Mouse (Mus musculus): ENCODE results near the gene Rsu1. TPM values are rescaled to one million over a fixed set of nuclear protein-coding genes. Genes with fewer than 3 reads are reported as not detected.

The Rsu1 gene
- polyA plus RNA-seq, 1 experiment from 2014 or later, result 158 TPM

DNA sequence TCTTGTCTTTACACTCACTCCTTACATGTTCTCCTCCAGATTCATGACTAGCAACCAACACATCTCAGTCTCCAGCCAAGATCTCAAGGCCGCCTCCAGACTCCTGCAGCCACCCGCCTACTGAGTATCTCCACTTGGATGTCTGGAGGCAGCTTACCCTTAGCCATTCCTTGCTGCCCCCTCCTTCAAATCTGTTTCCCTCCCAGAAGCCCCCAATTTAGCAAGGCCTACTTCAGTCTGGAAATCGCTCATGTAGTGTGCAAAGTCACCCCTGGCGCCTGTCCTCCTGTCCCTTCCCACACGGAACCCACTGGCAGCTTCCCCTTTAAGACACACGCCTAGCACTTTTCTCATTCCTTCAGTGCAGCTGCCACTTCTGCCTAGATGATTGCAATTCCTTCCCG is 167.4 kb downstream of the Rsu1 start:
- peak; percentile 6 for DNase-seq (ENCODE audit: low spot score)
- ATAC-seq, result no peak
- Histone ChIP-seq H3K9ac (replicated peaks; ENCODE audit: low read depth) (no peak overlapping the region), H3K4me3 (ENCODE audit: low read depth, low read length) (no peak overlapping the region), H3K4me1 (ENCODE audit: insufficient read depth, low read depth, low read length) (no peaks in the 10 kb centered on the region), H3K9me3 (ENCODE audit: low read length) (no peaks in the 10 kb centered on the region), H3K4me2 (replicated peaks; ENCODE audit: low read depth, low read length) (no peak overlapping the region), H3K27me3 (replicated peaks; ENCODE audit: insufficient read depth, low read length) (no peaks in the 10 kb centered on the region), H3K27ac (ENCODE audit: low read length) (no peak overlapping the region), H3K36me3 (ENCODE audit: insufficient read depth, low read length) (no peaks in the 10 kb centered on the region)
- TF ChIP-seq CTCF (IDR thresholded peaks at IDR 0.05) (no peak), EP300 (IDR thresholded peaks at IDR 0.05) (no peak)
- 68% methylated on average over 7 of the region's 7 CpGs for WGBS

DNA sequence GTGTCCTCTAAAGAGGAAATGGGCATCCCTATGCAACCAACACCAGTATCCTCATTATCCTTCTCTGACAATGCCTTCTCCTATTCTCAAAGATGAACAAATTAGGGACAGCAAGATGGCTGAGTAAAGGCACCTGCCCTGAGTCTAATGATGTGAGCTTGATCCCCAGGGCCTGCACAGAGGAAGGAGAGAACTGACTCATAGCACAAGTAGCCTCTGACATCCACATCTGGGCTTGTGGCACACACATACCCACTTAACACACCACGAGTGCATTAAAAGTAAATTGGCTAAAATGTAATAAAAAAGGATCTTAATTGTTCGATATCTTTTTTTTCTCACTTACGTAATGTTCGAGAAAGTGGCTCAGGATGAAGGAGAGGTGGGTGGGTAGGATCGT is 177.2 kb downstream of the Rsu1 start:
- Histone ChIP-seq H3K27me3 (replicated peaks; ENCODE audit: insufficient read depth, low read length) (no peaks in the 10 kb centered on the region), H3K36me3 (ENCODE audit: insufficient read depth, low read length) (no peaks in the 10 kb centered on the region), H3K9ac (replicated peaks; ENCODE audit: low read depth) (no peak overlapping the region), H3K4me3 (ENCODE audit: low read depth, low read length) (no peak overlapping the region), H3K4me2 (replicated peaks; ENCODE audit: low read depth, low read length) (no peak overlapping the region), H3K27ac (ENCODE audit: low read length) (no peak overlapping the region), H3K4me1 (ENCODE audit: insufficient read depth, low read depth, low read length) (no peaks in the 10 kb centered on the region), H3K9me3 (ENCODE audit: low read length) (no peaks in the 10 kb centered on the region)
- WGBS, result 91% methylated on average over 5 of the region's 5 CpGs
- DNase-seq (ENCODE audit: low spot score), result no peak
- no peak for ATAC-seq
- TF ChIP-seq EP300 (IDR thresholded peaks at IDR 0.05), result no peak
- TF ChIP-seq CTCF (IDR thresholded peaks at IDR 0.05), result no peak

DNA sequence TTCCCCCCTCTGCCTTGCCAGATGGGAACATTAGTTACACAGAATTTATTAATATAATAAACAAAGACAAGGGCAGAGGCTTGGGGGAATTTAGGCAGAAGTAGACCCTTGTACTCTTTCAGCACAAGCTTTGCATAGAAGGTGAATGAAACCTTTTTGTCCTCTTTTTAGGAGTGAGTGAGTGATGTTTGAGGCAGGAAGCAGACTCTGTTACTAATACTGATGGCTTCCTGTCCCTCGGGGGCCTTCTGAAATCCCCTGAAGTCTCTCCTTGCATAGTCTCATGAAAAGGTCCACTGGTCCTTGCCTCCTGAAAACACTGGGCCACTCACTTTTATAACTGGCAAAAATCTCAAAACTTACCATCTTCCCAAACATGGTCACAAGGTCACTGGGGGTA is 177.6 kb downstream of the Rsu1 start:
- WGBS, result 70% methylated on average over 1 of the region's 1 CpGs
- DNase-seq (ENCODE audit: low spot score) (no peak), ATAC-seq (no peak)
- Histone ChIP-seq H3K9ac (replicated peaks; ENCODE audit: low read depth) (no peak overlapping the region), H3K36me3 (ENCODE audit: insufficient read depth, low read length) (no peaks in the 10 kb centered on the region), H3K4me1 (ENCODE audit: insufficient read depth, low read depth, low read length) (no peaks in the 10 kb centered on the region), H3K27me3 (replicated peaks; ENCODE audit: insufficient read depth, low read length) (no peaks in the 10 kb centered on the region), H3K27ac (ENCODE audit: low read length) (no peak overlapping the region), H3K4me2 (replicated peaks; ENCODE audit: low read depth, low read length) (no peak overlapping the region), H3K9me3 (ENCODE audit: low read length) (no peaks in the 10 kb centered on the region), H3K4me3 (ENCODE audit: low read depth, low read length) (no peak overlapping the region)
- TF ChIP-seq CTCF (IDR thresholded peaks at IDR 0.05) (no peak), EP300 (IDR thresholded peaks at IDR 0.05) (no peak)

DNA sequence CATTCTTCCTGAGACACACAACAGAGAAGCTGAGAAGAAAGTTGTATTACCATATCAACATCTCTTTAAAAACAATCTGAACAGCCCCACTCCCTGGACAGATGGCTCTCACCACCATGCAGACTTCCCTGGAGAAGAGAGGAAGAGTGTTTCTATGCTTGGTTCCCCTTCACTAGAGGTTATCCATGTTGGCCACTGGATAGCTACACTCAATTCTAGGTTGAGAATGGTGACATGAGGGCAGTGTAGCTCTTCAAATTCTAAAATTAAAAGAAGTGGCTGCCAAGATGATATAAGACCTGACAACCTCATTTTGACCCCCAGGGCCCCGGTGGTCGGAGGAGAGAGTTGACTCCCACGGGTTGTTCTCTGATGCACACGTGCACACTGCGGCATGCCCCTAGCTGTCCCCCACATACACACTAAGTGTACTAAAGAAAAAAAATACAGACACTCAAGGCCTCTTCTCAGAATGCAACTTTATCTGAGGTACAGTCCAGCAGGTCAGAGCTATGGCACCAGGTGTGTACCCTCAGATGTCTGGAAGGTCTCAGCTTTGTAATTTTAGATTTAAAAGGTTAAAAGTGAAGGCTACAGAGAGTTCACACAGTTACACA is 179.7 kb downstream of the Rsu1 start:
- WGBS, result 61% methylated on average over 5 of the region's 5 CpGs
- ATAC-seq, result no peak

DNA sequence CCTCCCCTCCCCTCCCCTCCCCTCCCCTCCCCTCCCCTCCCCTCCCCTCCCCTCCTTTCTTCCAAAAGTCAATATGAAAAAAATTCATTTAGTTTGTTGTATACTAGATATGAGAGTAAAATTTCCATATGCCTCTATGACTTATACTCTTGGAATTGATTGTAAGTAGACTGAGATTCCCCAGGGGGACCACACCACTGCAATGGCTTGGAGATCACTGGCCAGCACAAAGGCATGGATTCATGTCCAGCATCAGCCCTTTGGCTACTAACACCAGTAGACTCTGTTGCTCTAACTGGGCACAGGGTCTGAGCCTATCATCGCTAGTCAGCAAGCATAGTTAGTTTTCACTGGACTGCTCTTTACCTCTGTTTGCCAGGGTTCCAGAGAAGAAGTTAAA is 180.4 kb downstream of the Rsu1 start:
- TF ChIP-seq CTCF (IDR thresholded peaks at IDR 0.05) (no peak), EP300 (IDR thresholded peaks at IDR 0.05) (no peak)
- no peak overlapping the region for H3K4me3 ChIP-seq (ENCODE audit: low read depth, low read length)
- H3K4me1 ChIP-seq (ENCODE audit: insufficient read depth, low read depth, low read length), result no peaks in the 10 kb centered on the region
- no peaks in the 10 kb centered on the region for H3K27me3 ChIP-seq (replicated peaks; ENCODE audit: insufficient read depth, low read length)
- no peak for ATAC-seq
- H3K9me3 ChIP-seq (ENCODE audit: low read length), result no peaks in the 10 kb centered on the region
- H3K36me3 ChIP-seq (ENCODE audit: insufficient read depth, low read length), result no peaks in the 10 kb centered on the region
- H3K4me2 ChIP-seq (replicated peaks; ENCODE audit: low read depth, low read length), result no peak overlapping the region
- no peak for DNase-seq (ENCODE audit: low spot score)
- H3K27ac ChIP-seq (ENCODE audit: low read length), result no peak overlapping the region
- WGBS, result 100% methylated on average over 1 of the region's 1 CpGs
- H3K9ac ChIP-seq (replicated peaks; ENCODE audit: low read depth), result no peak overlapping the region

More for the DNA sequence above, 179.7 kb downstream of the Rsu1 start:
- H3K36me3 ChIP-seq (ENCODE audit: insufficient read depth, low read length), result no peaks in the 10 kb centered on the region
- H3K9ac ChIP-seq (replicated peaks; ENCODE audit: low read depth), result no peak overlapping the region
- H3K9me3 ChIP-seq (ENCODE audit: low read length), result no peaks in the 10 kb centered on the region
- H3K27me3 ChIP-seq (replicated peaks; ENCODE audit: insufficient read depth, low read length), result no peaks in the 10 kb centered on the region
- no peak overlapping the region for H3K4me2 ChIP-seq (replicated peaks; ENCODE audit: low read depth, low read length)
- no peak for DNase-seq (ENCODE audit: low spot score)
- H3K27ac ChIP-seq (ENCODE audit: low read length), result no peak overlapping the region
- TF ChIP-seq EP300 (IDR thresholded peaks at IDR 0.05) (no peak), CTCF (IDR thresholded peaks at IDR 0.05) (no peak)
- no peak overlapping the region for H3K4me3 ChIP-seq (ENCODE audit: low read depth, low read length)
- no peaks in the 10 kb centered on the region for H3K4me1 ChIP-seq (ENCODE audit: insufficient read depth, low read depth, low read length)

DNA sequence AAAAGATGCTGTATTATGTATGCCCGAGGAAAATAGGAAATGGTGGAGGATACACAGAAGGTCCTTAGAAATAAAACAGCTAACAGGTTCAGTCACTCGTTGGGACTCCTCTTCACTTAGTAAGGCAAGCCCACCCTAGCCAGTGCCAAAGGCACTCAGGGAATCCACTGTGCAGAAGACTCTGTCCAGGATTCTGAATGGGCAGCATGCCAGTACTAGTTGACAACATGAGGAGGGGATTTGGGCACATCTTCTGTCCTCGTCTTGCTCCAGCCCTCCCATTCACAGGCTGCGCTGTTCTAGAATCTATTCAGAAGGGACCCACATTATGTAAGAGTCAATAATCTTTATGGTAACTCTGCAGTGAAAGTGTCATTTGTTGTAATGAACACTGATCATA is 181.4 kb downstream of the Rsu1 start:
- Histone ChIP-seq H3K4me1 (ENCODE audit: insufficient read depth, low read depth, low read length) (no peaks in the 10 kb centered on the region), H3K27me3 (replicated peaks; ENCODE audit: insufficient read depth, low read length) (no peaks in the 10 kb centered on the region), H3K9ac (replicated peaks; ENCODE audit: low read depth) (no peak overlapping the region), H3K4me3 (ENCODE audit: low read depth, low read length) (no peak overlapping the region), H3K36me3 (ENCODE audit: insufficient read depth, low read length) (no peaks in the 10 kb centered on the region), H3K27ac (ENCODE audit: low read length) (no peak overlapping the region), H3K4me2 (replicated peaks; ENCODE audit: low read depth, low read length) (no peak overlapping the region), H3K9me3 (ENCODE audit: low read length) (no peaks in the 10 kb centered on the region)
- no peak for ATAC-seq
- TF ChIP-seq CTCF (IDR thresholded peaks at IDR 0.05), result no peak
- no peak for TF ChIP-seq EP300 (IDR thresholded peaks at IDR 0.05)
- WGBS, result 83% methylated on average over 4 of the region's 4 CpGs
- DNase-seq (ENCODE audit: low spot score), result no peak

DNA sequence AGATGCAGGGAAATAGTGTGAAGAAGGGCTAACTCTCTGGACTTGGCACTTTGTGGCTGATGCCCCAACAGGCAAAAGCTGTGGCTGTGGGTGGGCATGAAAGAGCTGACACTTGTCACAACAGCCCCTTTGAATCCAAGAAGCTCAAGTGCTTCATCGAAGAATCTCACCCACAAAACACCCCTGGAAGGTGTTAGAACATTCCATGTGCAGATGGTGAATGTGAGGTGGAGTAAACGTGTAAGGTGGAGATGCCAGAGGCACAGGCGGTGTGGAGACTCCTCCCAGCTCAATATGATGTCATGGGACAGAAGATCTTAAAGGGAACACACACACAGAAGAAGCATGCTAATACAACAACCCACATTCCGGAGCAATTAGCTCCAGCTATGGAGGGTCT is 182.9 kb downstream of the Rsu1 start:
- no peak overlapping the region for H3K4me2 ChIP-seq (replicated peaks; ENCODE audit: low read depth, low read length)
- TF ChIP-seq EP300 (IDR thresholded peaks at IDR 0.05), result no peak
- TF ChIP-seq CTCF (IDR thresholded peaks at IDR 0.05), result no peak
- ATAC-seq (no peak), DNase-seq (ENCODE audit: low spot score) (no peak)
- H3K9me3 ChIP-seq (ENCODE audit: low read length), result no peaks in the 10 kb centered on the region
- WGBS, result 72% methylated on average over 4 of the region's 4 CpGs
- H3K4me3 ChIP-seq (ENCODE audit: low read depth, low read length), result no peak overlapping the region
- H3K4me1 ChIP-seq (ENCODE audit: insufficient read depth, low read depth, low read length), result no peaks in the 10 kb centered on the region
- H3K27ac ChIP-seq (ENCODE audit: low read length), result no peak overlapping the region
- no peaks in the 10 kb centered on the region for H3K27me3 ChIP-seq (replicated peaks; ENCODE audit: insufficient read depth, low read length)
- H3K9ac ChIP-seq (replicated peaks; ENCODE audit: low read depth), result no peak overlapping the region
- no peaks in the 10 kb centered on the region for H3K36me3 ChIP-seq (ENCODE audit: insufficient read depth, low read length)
